Mouse (Mus musculus) liver, embryonic 11.5 days (tissue): Measurements from ENCODE around the gene Ankrd12. TPM values are rescaled to one million over a fixed set of nuclear protein-coding genes. Genes with fewer than 3 reads are reported as not detected.

ENCODE experiments used
- ATAC-seq: fragments of 200-750 bp; cut with Nextera tagmentation; replicated peaks from 2 replicates; pipeline ENCODE4 v1.8.0; 2017; ENCODE audit warnings: moderate number of reproducible peaks, mild to moderate bottlenecking, moderate TSS enrichment, moderate library complexity; ENCODE audit not compliant: low FRiP score
- DNase-seq: peaks from one replicate; pipeline ENCODE4 v3.0.0-alpha.2; 2017; ENCODE audit warnings: low spot score
- H3K27ac ChIP-seq: fragments of 300-500 bp; sonication (generic); 2 replicates; pipeline ENCODE4 v1.5.1; 2014; ENCODE audit warnings: mild to moderate bottlenecking, low read depth, low read length, control low read depth
- H3K27me3 ChIP-seq: fragments of 300-500 bp; sonication (generic); replicated peaks from 2 replicates; pipeline ENCODE4 v1.6.1; 2014; ENCODE audit warnings: low read length, mixed read lengths; ENCODE audit not compliant: control insufficient read depth, insufficient read depth
- H3K36me3 ChIP-seq: fragments of 300-500 bp; sonication (generic); 2 replicates; pipeline ENCODE4 v1.6.1; 2014; ENCODE audit warnings: mild to moderate bottlenecking, low read length, moderate library complexity, mixed read lengths; ENCODE audit not compliant: control insufficient read depth, insufficient read depth
- H3K4me1 ChIP-seq: fragments of 300-500 bp; sonication (generic); replicated peaks from 2 replicates; pipeline ENCODE4 v1.6.1; 2014; ENCODE audit warnings: low read length, mixed read lengths; ENCODE audit not compliant: control insufficient read depth, insufficient read depth
- H3K4me2 ChIP-seq: fragments of 300-500 bp; sonication (generic); 2 replicates; pipeline ENCODE4 v1.6.1; 2014; ENCODE audit warnings: mild to moderate bottlenecking, control low read depth, moderate library complexity
- H3K4me3 ChIP-seq: fragments of 300-500 bp; sonication (generic); 2 replicates; pipeline ENCODE4 v1.5.1; 2014; ENCODE audit warnings: low read depth, low read length, control low read depth
- H3K9ac ChIP-seq: fragments of 300-500 bp; sonication (generic); 2 replicates; pipeline ENCODE4 v1.6.1; 2014; ENCODE audit warnings: low read depth, low read length, control low read depth
- H3K9me3 ChIP-seq: fragments of 300-500 bp; sonication (generic); 2 replicates; pipeline ENCODE4 v1.6.1; 2016; ENCODE audit warnings: low read length, inconsistent platforms, mixed read lengths; ENCODE audit not compliant: control insufficient read depth
- WGBS: fragments of 180-500 bp; shearing (Covaris S2); extraction: QIAGEN DNeasy Blood & Tissue Kit; methylation state at CpG from one replicate; pipeline ENCODE4 v1.1.7; 2014; 5-methylcytosine and 5-hydroxymethylcytosine counted together
- polyA plus RNA-seq: library from polyadenylated mRNA; unstranded; fragments of >200 nt; fragmentation: Nextera tagmentation; extraction: Ambion mirVana; gene quantifications from 2 replicates; pipeline ENCODE4 v1.2.1, GENCODE M21; 2014

Gene Ankrd12
- polyA plus RNA-seq, result 12.5 and 15.3 TPM in 2 replicates

DNA sequence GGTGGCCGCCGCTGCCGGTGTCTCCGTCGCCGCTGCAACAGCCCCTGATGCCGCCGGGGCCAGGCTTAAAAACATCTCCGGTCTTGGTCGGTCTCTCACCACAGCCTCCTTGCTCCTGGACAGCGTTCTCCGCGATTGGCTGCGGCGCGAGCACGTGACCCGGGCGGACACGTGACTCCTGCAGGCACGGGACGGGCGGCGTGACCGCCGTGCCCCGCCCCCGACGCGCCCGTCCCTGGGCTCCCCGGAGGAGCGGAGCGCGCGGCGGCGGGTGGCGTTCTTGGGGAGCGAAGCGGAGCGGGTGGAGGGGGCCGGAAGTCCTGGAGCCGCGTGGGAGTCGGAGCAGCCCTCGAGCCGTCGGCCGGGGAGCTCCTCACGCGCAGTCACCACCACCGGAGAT lies at the start of gene Ankrd12:
Gene Ankrd12, minus strand, starts transcription at position 156 of the 400 bp plus-strand sequence.
- ATAC-seq (peak; percentile 98), DNase-seq (peak; percentile 95)
- peak within 1 kb of the TSS; percentile 98 for H3K4me3 ChIP-seq
- no peaks in the 10 kb centered on the region for H3K9me3 ChIP-seq
- peak within 1 kb of the TSS; percentile 95 for H3K4me2 ChIP-seq
- peaks cover 11% of the 10 kb centered on the region; the same call in 1 of the 2 replicates for H3K36me3 ChIP-seq
- peak within 1 kb of the TSS; percentile 85 for H3K27ac ChIP-seq
- H3K4me1 ChIP-seq, result peaks cover 8% of the 10 kb centered on the region; the same call in 1 of the 2 replicates
- H3K9ac ChIP-seq, result peak within 1 kb of the TSS; percentile 77
- no peaks in the 10 kb centered on the region for H3K27me3 ChIP-seq
- under 1% methylated on average over 51 of the region's 53 CpGs for WGBS

GRCm38 (mm10) chr17:66125211-66125610 lies 48.3 kb upstream of the Ankrd12 start:
- ATAC-seq, result no peak
- Histone ChIP-seq H3K4me1 (0 out of 2 replicates have a peak, but pooled peaks cover 9% of the 10 kb centered on the region), H3K27me3 (no peaks in the 10 kb centered on the region), H3K36me3 (peaks cover 16% of the 10 kb centered on the region; the same call in 1 of the 2 replicates), H3K9ac (no peak overlapping the region), H3K4me3 (no peak overlapping the region), H3K27ac (no peak overlapping the region), H3K4me2 (peak overlapping the region; percentile 79), H3K9me3 (no peaks in the 10 kb centered on the region)
- DNase-seq, result no peak
- WGBS, result 74% methylated on average over 5 of the region's 5 CpGs

DNA sequence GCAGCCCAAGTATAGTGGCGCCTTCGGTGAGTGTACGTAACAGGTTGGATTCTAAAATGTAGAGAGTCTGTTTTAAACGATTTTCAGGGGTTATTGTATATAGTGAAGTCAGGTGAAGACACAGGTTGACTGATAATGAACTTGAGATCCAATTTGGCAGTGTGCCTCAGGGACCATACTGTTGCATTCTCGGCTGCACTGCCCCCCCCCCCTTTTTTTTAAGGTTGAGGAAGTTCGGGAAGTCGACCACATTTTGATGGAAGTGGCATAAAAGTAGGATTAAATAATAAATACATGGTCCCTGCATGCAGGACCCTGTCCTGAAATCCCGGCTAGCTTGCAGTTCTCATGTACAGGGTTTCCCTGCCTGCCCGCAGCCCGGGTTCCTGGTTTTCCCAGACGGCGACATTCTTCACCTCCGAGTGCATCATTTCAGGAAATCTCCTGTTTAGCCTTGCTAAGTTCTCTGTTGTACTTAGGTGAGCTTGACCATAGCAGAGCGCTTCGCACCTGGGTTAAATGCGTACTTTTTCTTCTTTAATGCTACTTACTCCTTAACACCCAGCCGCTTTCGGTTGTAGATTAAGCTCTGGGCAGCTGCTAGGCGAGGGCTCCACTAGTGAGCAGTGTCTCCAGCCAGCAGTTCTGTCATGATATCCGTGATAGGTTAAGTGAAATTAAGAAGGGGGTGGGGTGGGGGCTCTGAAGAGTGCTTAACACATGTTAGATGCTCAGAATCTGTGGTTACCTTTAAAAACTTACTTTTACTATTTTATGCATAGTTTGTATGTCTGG lies 47.1 kb upstream of the Ankrd12 start:
- peak overlapping the region; percentile 79 for H3K4me2 ChIP-seq
- H3K9ac ChIP-seq, result peak overlapping the region; percentile 85
- 0 out of 2 replicates have a peak, but pooled peaks cover 9% of the 10 kb centered on the region for H3K4me1 ChIP-seq
- WGBS, result 1% methylated on average over 20 of the region's 20 CpGs
- no peaks in the 10 kb centered on the region for H3K9me3 ChIP-seq
- H3K4me3 ChIP-seq, result peak overlapping the region; percentile 77
- ATAC-seq (peak; percentile 32), DNase-seq (peak; percentile 38)
- H3K36me3 ChIP-seq, result peaks cover 23% of the 10 kb centered on the region
- H3K27ac ChIP-seq, result peak overlapping the region; percentile 93
- no peaks in the 10 kb centered on the region for H3K27me3 ChIP-seq

GRCm38 (mm10) chr17:66123066-66123815 lies 46.4 kb upstream of the Ankrd12 start, which contains the start of gene Ddx11:
Gene Ddx11 (plus strand): TSS chr17:66123520.
- peak within 1 kb of the TSS; percentile 93 for H3K27ac ChIP-seq
- H3K27me3 ChIP-seq, result no peaks in the 10 kb centered on the region
- ATAC-seq (peak; percentile 88), DNase-seq (peak; percentile 95)
- 0 out of 2 replicates have a peak, but pooled peaks cover 9% of the 10 kb centered on the region for H3K4me1 ChIP-seq
- peak within 1 kb of the TSS; percentile 85 for H3K9ac ChIP-seq
- no peaks in the 10 kb centered on the region for H3K9me3 ChIP-seq
- peaks cover 25% of the 10 kb centered on the region for H3K36me3 ChIP-seq
- peak within 1 kb of the TSS; percentile 79 for H3K4me2 ChIP-seq
- peak within 1 kb of the TSS; percentile 77 for H3K4me3 ChIP-seq
- WGBS, result 6% methylated on average over 45 of the region's 45 CpGs

GRCm38 (mm10) chr17:66120701-66121100 lies 43.8 kb upstream of the Ankrd12 start:
- Histone ChIP-seq H3K9ac (no peak overlapping the region), H3K27ac (no peak overlapping the region), H3K4me1 (0 out of 2 replicates have a peak, but pooled peaks cover 9% of the 10 kb centered on the region), H3K36me3 (peaks cover 28% of the 10 kb centered on the region), H3K4me2 (no peak overlapping the region), H3K27me3 (no peaks in the 10 kb centered on the region), H3K9me3 (no peaks in the 10 kb centered on the region), H3K4me3 (no peak overlapping the region)
- 85% methylated on average over 1 of the region's 1 CpGs for WGBS
- DNase-seq, result no peak
- ATAC-seq, result no peak

GRCm38 (mm10) chr17:66118991-66119390 lies 42.1 kb upstream of the Ankrd12 start:
- no peaks in the 10 kb centered on the region for H3K4me1 ChIP-seq
- no peak overlapping the region for H3K27ac ChIP-seq
- H3K4me3 ChIP-seq, result no peak overlapping the region
- H3K36me3 ChIP-seq, result peaks cover 38% of the 10 kb centered on the region
- no peak for DNase-seq
- ATAC-seq, result no peak
- WGBS, result 92% methylated on average over 8 of the region's 8 CpGs
- H3K9ac ChIP-seq, result no peak overlapping the region
- H3K4me2 ChIP-seq, result no peak overlapping the region
- H3K9me3 ChIP-seq, result no peaks in the 10 kb centered on the region
- H3K27me3 ChIP-seq, result no peaks in the 10 kb centered on the region

DNA sequence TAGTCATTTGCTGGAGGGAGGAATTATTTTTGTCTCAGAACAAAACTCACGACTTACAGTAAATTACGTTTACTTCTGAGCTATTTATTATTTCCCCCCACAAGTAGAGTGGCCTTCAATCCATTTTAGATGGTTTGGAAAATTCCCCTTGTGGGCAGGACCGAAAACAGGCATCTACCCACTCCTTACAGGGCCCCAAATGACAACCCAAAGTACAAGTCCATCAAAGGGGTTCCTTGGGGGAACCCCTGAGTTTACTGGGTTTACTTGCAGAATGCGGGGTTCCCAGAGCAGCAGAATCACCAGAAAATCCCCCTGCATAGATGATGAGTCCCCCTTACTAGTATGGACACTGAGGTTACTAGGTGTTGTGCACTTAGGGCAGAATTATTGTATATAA lies 35.3 kb upstream of the Ankrd12 start:
- peak overlapping the region; percentile 64; the same call in 1 of the 2 replicates for H3K27ac ChIP-seq
- peak overlapping the region; percentile 66 for H3K9ac ChIP-seq
- ATAC-seq, result no peak

GRCm38 (mm10) chr17:66111402-66111959 lies 34.6 kb upstream of the Ankrd12 start, which contains the start of gene Washc1:
Gene Washc1 (plus strand): TSS chr17:66111545.
- Histone ChIP-seq H3K4me3 (peak within 1 kb of the TSS; percentile 73), H3K36me3 (peaks cover 20% of the 10 kb centered on the region; the same call in 1 of the 2 replicates), H3K27me3 (no peaks in the 10 kb centered on the region), H3K27ac (peak within 1 kb of the TSS; percentile 64), H3K4me1 (peaks cover 16% of the 10 kb centered on the region), H3K9ac (peak within 1 kb of the TSS; percentile 66), H3K9me3 (no peaks in the 10 kb centered on the region), H3K4me2 (peak within 1 kb of the TSS; percentile 84)
- DNase-seq (peak; percentile 95), ATAC-seq (peak; percentile 98)
- WGBS, result under 1% methylated on average over 38 of the region's 41 CpGs

More for the DNA sequence above, 35.3 kb upstream of the Ankrd12 start:
- peak overlapping the region; percentile 84 for H3K4me2 ChIP-seq
- H3K4me3 ChIP-seq, result peak overlapping the region; percentile 73
- peaks cover 16% of the 10 kb centered on the region for H3K4me1 ChIP-seq
- no peaks in the 10 kb centered on the region for H3K9me3 ChIP-seq
- H3K36me3 ChIP-seq, result peaks cover 25% of the 10 kb centered on the region; the same call in 1 of the 2 replicates
- no peak for DNase-seq
- H3K27me3 ChIP-seq, result no peaks in the 10 kb centered on the region
- 43% methylated on average over 4 of the region's 4 CpGs for WGBS
